Comparison of ENCODE assay signal across 12 mouse cellular contexts in genomic region chrX:163181588-163181987, GRCm38 (mm10).
DNase-seq lines count a peak whose midpoint lies in the region; ATAC-seq and TF ChIP-seq lines count a peak whose summit lies in the region.
"Had no signal": no experiment of that assay in that cellular context is flagged by ENCODE, and none has a peak within 500 bp of the region (broad histone marks: within the 10 kb centered on the region; RNA-seq: fewer than 3 reads in every experiment).

No protein-coding gene starts in this region.

- DNase-seq in heart, postnatal 0 days (ENCODE audit: low spot score): no peak
- DNase-seq in heart, adult 18-20 months: no peak
- DNase-seq in lung, postnatal 36 days: peak; percentile 2
- DNase-seq in lung, postnatal 25 days (ENCODE audit: low spot score): no peak
- peak; percentile 37 for DNase-seq in ZHBTc4 (ENCODE audit: low read depth, low spot score)
- peak; percentile 12 for DNase-seq in retina, postnatal 1 day
- DNase-seq in cerebellum, adult 11 months: no peak
- no peak for DNase-seq in frontal cortex, postnatal 14 days (ENCODE audit: low spot score in 2 of 2)
- DNase-seq: cerebellum, adult 11-12 months; liver, embryonic 13.5 days had no signal

- no peak overlapping the region for H3K9ac ChIP-seq in heart, postnatal 0 days (replicated peaks; ENCODE audit: low read depth, low read length)
- H3K9ac ChIP-seq: hindbrain, embryonic 14.5 days; liver, embryonic 13.5 days; midbrain, embryonic 12.5 days had no signal

- peak; percentile 15; the same call in 1 of the 2 replicates for TF ChIP-seq CTCF in heart, postnatal 0 days (IDR thresholded peaks at IDR 0.05; ENCODE audit: low read depth)

- no peak overlapping the region for H3K27ac ChIP-seq in heart, postnatal 0 days (ENCODE audit: low read depth)
- H3K27ac ChIP-seq: hindbrain, embryonic 14.5 days; liver, embryonic 13.5 days; midbrain, embryonic 12.5 days had no signal

- H3K4me1 ChIP-seq in heart, postnatal 0 days (ENCODE audit: control insufficient read depth, insufficient read depth): no peaks in the 10 kb centered on the region
- H3K4me1 ChIP-seq: liver, embryonic 13.5 days; midbrain, embryonic 12.5 days had no signal

- no peak for ATAC-seq in heart, postnatal 0 days (ENCODE audit: insufficient read depth, low read depth)

- H3K27me3 ChIP-seq in heart, postnatal 0 days (ENCODE audit: control insufficient read depth, insufficient read depth, low read length): no peaks in the 10 kb centered on the region
- H3K27me3 ChIP-seq: liver, embryonic 13.5 days had no signal

- H3K4me3 ChIP-seq in heart, postnatal 0 days (ENCODE audit: low read depth, low read length): no peak overlapping the region
- H3K4me3 ChIP-seq: liver, embryonic 13.5 days; midbrain, embryonic 12.5 days had no signal

- H3K9me3 ChIP-seq in heart, postnatal 0 days (replicated peaks; ENCODE audit: control insufficient read depth, low read length): no peaks in the 10 kb centered on the region
- H3K9me3 ChIP-seq: liver, embryonic 13.5 days; midbrain, embryonic 12.5 days had no signal

- 90% methylated on average over 3 of the region's 3 CpGs for WGBS in heart, postnatal 0 days

- H3K4me2 ChIP-seq in heart, postnatal 0 days (ENCODE audit: low read depth, low read length): no peak overlapping the region
- H3K4me2 ChIP-seq: hindbrain, embryonic 14.5 days; liver, embryonic 13.5 days; midbrain, embryonic 12.5 days had no signal

- no peak for TF ChIP-seq EP300 in heart, postnatal 0 days (IDR thresholded peaks at IDR 0.05; ENCODE audit: low read depth)

- no peaks in the 10 kb centered on the region for H3K36me3 ChIP-seq in heart, postnatal 0 days (replicated peaks; ENCODE audit: control insufficient read depth, insufficient read depth, low read length)
- H3K36me3 ChIP-seq: liver, embryonic 13.5 days; midbrain, embryonic 12.5 days had no signal

Comparison
In these comparisons a context has a peak if more than half of its experiments do, and no peak if none do; other contexts are left out.
1. DNase-seq: peak in lung, postnatal 36 days (single experiment), ZHBTc4 (single experiment) and retina, postnatal 1 day (single experiment); none in heart, postnatal 0 days (single experiment), heart, adult 18-20 months (0 of 2), lung, postnatal 25 days (single experiment), cerebellum, adult 11 months (single experiment) and frontal cortex, postnatal 14 days (0 of 2).